Mouse (Mus musculus) ES-E14 (cell line): ENCODE results near the gene Scrn1. TPM values are rescaled to one million over a fixed set of nuclear protein-coding genes. Genes with fewer than 3 reads are reported as not detected.

ENCODE experiments used
- DNase-seq: peaks from one replicate; pipeline ENCODE4 v3.0.0-alpha.2; 2013; ENCODE audit warnings: low read depth, low spot score
- H3K27ac ChIP-seq: 2 replicates; pipeline ENCODE4 v1.5.1; 2012; ENCODE audit warnings: low read depth, mild to moderate bottlenecking, low read length, moderate library complexity, mixed read lengths; ENCODE audit not compliant: poor library complexity, insufficient read depth, severe bottlenecking
- H3K36me3 ChIP-seq: 2 replicates; pipeline ENCODE4 v1.6.1; 2012; ENCODE audit warnings: mild to moderate bottlenecking, low read length, moderate library complexity, mixed read lengths; ENCODE audit not compliant: control insufficient read depth, poor library complexity, insufficient read depth, severe bottlenecking
- H3K4me1 ChIP-seq, 2 experiments: fragments of 150-350 bp in 1 of 2; sonication (generic) in 1 of 2; 2 replicates each; pipeline ENCODE4 v1.6.1; 2012; ENCODE audit warnings: low read length in 2 of 2, mild to moderate bottlenecking in 1 of 2, mixed read lengths in 1 of 2; ENCODE audit not compliant: control insufficient read depth in 2 of 2, insufficient read depth in 2 of 2, poor library complexity in 1 of 2
- H3K4me3 ChIP-seq, 2 experiments: fragments of 150-350 bp in 1 of 2; sonication (generic) in 1 of 2; 2 replicates each; pipeline ENCODE4 v1.5.1; 2012; ENCODE audit warnings: low read length in 2 of 2, low read depth in 1 of 2, mild to moderate bottlenecking in 1 of 2, mixed read lengths in 1 of 2; ENCODE audit not compliant: insufficient read depth in 1 of 2, poor library complexity in 1 of 2, severe bottlenecking in 1 of 2
- H3K9ac ChIP-seq: 2 replicates; pipeline ENCODE4 v1.6.1; 2012; ENCODE audit warnings: low read depth, mild to moderate bottlenecking, low read length, mixed read lengths; ENCODE audit not compliant: poor library complexity, insufficient read depth, severe bottlenecking
- H3K9me3 ChIP-seq: fragments of 150-350 bp; sonication (generic); 2 replicates; pipeline ENCODE4 v1.6.1; 2012; ENCODE audit warnings: low read depth, mild to moderate bottlenecking, low read length; ENCODE audit not compliant: control insufficient read depth, insufficient read depth
- CHD2 ChIP-seq: IDR thresholded peaks from 2 replicates; pipeline ENCODE4 v1.6.1; 2014; ENCODE audit warnings: mild to moderate bottlenecking, low read depth, low read length, inconsistent platforms
- HCFC1 ChIP-seq: IDR thresholded peaks from 2 replicates; pipeline ENCODE4 v1.6.1; 2012; ENCODE audit warnings: low read length, inconsistent platforms, borderline replicate concordance; ENCODE audit not compliant: insufficient read depth
- MAFK ChIP-seq: IDR thresholded peaks from 2 replicates; pipeline ENCODE4 v1.6.1; 2014; ENCODE audit warnings: mild to moderate bottlenecking, low read depth, low read length, inconsistent platforms; ENCODE audit not compliant: insufficient read depth
- ZC3H11A ChIP-seq: IDR thresholded peaks from 2 replicates; pipeline ENCODE4 v1.6.1; 2012; ENCODE audit warnings: low read depth, mild to moderate bottlenecking, inconsistent platforms, low read length, borderline replicate concordance
- ZNF384 ChIP-seq: IDR thresholded peaks from 2 replicates; pipeline ENCODE4 v1.6.1; 2012; ENCODE audit warnings: low read depth, low read length, inconsistent platforms
- in situ Hi-C, 2 experiments: fragments of 600-800 bp; cut with MboI; formaldehyde crosslinking; loops; one replicate each; pipeline ENCODE4 v1.15.1; 2025; ENCODE audit warnings: low sequenced_read_pairs in 2 of 2, inconsistent platforms in 1 of 2; ENCODE audit not compliant: unreplicated experiment in 2 of 2
- total RNA-seq: library from RNA; depleted of rRNA; stranded (reverse); fragments of 300-350 nt; gene quantifications from 2 replicates; pipeline ENCODE4 v1.2.3, GENCODE M21; 2012

The Scrn1 gene
- total RNA-seq, 1 experiment, result 8.9 TPM

DNA sequence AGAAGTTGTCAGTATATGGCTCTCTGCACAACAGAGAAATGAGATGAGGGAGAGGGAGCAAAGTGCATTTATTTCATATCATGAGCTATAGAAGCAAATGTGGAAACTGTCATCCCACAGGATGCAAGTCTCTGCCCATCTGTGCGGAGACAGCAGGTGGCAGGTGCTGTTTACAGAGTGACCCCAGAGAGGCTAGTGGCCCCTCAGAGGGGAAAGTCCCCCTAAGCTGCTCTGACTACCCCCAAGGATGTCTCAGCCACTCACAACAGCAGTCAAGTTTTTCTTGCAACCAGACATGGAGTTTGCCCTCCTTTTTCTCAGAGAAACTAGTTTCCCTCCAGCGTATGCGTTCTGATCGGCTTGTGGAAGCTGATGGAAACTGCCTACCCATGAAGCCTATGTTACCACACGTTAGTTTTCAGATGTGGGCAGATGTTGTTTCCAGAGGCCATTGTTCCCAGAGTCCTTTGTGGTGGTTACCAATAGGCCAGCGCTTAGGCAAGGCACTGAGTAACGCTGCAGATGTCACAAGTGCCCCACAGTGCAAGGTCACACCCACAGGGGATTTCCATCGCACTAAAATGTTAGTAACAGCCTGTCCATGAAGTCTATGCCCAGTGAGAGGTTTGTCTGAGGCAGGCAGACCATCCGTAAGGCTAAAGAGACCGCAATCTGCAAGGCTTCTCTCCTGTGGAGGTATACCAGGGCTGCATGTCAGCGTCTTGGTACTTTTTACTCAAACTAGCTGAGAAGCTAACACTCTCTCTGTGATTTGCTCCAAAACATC is 71.5 kb downstream of the Scrn1 start:
- H3K36me3 ChIP-seq, result no peaks in the 10 kb centered on the region
- no peaks in the 10 kb centered on the region for H3K4me1 ChIP-seq
- H3K9me3 ChIP-seq, result no peaks in the 10 kb centered on the region
- in situ Hi-C loops, result no loop called here
- H3K9ac ChIP-seq, result no peak overlapping the region
- no peak overlapping the region for H3K27ac ChIP-seq
- TF ChIP-seq MAFK, result no peak
- no peak for TF ChIP-seq HCFC1
- H3K4me3 ChIP-seq, result no peak overlapping the region
- no peak for DNase-seq

DNA sequence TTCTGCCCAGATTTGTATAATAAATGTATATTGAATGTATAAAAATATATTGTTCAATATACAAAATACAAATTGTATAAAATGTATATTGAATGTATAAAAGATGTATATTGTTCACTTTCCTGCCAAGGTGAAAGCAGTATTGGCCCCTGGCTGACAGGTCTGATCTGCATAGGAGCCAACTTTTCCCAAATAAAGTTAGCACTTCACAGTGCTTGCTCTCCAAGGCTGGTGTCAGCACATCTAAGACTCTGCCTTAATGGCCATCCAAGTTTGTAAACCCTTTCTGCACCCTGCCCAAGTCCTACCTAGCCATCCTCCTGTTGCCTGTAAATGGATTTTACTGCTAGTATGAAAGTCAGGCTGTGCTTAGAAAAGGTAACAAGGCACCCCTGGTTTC is 72.2 kb downstream of the Scrn1 start:
- no peaks in the 10 kb centered on the region for H3K36me3 ChIP-seq
- TF ChIP-seq MAFK, result no peak
- no peak for TF ChIP-seq ZC3H11A
- TF ChIP-seq HCFC1, result no peak
- TF ChIP-seq CHD2, result no peak
- no peak for TF ChIP-seq ZNF384
- DNase-seq, result no peak
- no peak overlapping the region for H3K27ac ChIP-seq
- in situ Hi-C loops, result no loop called here
- no peak overlapping the region for H3K4me3 ChIP-seq
- no peak overlapping the region for H3K9ac ChIP-seq
- no peaks in the 10 kb centered on the region for H3K9me3 ChIP-seq
- no peaks in the 10 kb centered on the region for H3K4me1 ChIP-seq

DNA sequence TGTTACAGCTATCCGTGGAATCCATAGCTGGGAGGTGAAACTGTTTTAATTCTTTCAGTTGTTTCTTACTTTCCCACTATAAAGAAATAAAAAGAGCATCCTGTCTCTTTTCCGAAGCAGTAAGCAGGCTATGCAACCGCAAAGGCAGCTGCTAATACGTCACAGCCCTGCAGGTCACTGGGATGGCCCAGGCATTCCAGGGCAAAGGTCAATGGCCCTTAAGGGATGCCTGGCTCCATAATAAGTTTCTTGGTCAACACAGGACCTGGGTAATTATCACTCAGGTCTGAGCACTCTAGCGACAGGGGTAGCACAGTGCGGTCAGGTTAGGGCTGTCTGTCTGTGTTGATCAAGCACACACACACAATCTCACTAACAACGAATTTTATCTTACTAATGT is 75.2 kb downstream of the Scrn1 start:
- no peaks in the 10 kb centered on the region for H3K36me3 ChIP-seq
- in situ Hi-C loops, result no loop called here
- no peak for DNase-seq
- no peak overlapping the region for H3K27ac ChIP-seq
- TF ChIP-seq MAFK (no peak), ZC3H11A (no peak), CHD2 (no peak), HCFC1 (no peak), ZNF384 (no peak)
- H3K4me3 ChIP-seq, result no peak overlapping the region
- no peak overlapping the region for H3K9ac ChIP-seq
- H3K4me1 ChIP-seq, result no peaks in the 10 kb centered on the region
- H3K9me3 ChIP-seq, result no peaks in the 10 kb centered on the region

DNA sequence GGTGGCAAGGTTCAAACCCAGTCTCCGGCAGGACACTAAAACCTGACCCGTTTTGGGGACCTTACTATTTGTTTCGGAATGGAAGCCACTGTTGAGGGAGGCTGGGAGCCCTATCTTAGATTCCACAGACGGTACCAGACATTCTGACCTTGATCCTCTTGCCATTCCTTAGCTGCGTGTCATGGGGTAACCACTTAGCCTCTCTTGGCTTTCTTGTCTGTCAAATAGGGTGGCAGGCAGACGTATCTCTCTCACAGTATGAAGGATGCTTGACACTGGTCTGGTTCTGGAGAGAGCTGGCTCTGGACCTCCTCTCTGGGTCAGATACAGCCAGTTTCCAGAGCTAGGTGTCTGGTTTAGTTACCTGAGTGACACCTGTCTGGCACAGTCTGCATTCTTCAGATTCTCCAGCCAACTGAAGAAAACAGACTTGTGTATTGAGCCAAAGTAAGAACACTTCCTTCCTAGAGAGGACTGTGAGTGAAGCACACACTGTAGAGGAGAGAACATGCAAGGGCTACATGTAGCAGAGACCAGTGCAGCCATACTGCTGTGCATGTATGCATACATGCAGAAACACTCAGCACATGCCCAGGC is 80.2 kb downstream of the Scrn1 start:
- no peak overlapping the region for H3K27ac ChIP-seq
- TF ChIP-seq ZNF384 (no peak), HCFC1 (no peak), ZC3H11A (no peak), CHD2 (no peak), MAFK (no peak)
- H3K36me3 ChIP-seq, result no peaks in the 10 kb centered on the region
- in situ Hi-C loops, result no loop called here
- peak overlapping the region in 1 of 2 experiments; percentile 70; a peak in 2 of 4 replicates for H3K4me3 ChIP-seq
- peaks cover 0 to 14% of the 10 kb centered on the region in 2 experiments; a peak in 3 of 4 replicates for H3K4me1 ChIP-seq
- H3K9ac ChIP-seq, result peak overlapping the region; percentile 63; the same call in 1 of the 2 replicates
- H3K9me3 ChIP-seq, result no peaks in the 10 kb centered on the region
- no peak for DNase-seq
